Mouse (Mus musculus) lung, postnatal 0 days (tissue): ENCODE measurements around the gene Gcn1l1. TPM values are rescaled to one million over a fixed set of nuclear protein-coding genes. Genes with fewer than 3 reads are reported as not detected.

Experiments
- ATAC-seq: fragments of 200-750 bp; cut with Nextera tagmentation; 2 replicates; pipeline ENCODE4 v1.8.0; 2017; ENCODE audit warnings: moderate library complexity
- DNase-seq: peaks from one replicate; pipeline ENCODE4 v3.0.0-alpha.2; 2016; ENCODE audit warnings: low spot score
- H3K27ac ChIP-seq: fragments of 300-500 bp; sonication (generic); 2 replicates; pipeline ENCODE4 v1.5.1; 2014; ENCODE audit warnings: antibody characterized with exemption, mild to moderate bottlenecking, low read length, mixed read lengths
- H3K27me3 ChIP-seq: fragments of 300-500 bp; sonication (generic); replicated peaks from 2 replicates; pipeline ENCODE4 v1.6.1; 2014; ENCODE audit warnings: low read length, mixed read lengths; ENCODE audit not compliant: insufficient read depth
- H3K36me3 ChIP-seq: fragments of 300-500 bp; sonication (generic); 2 replicates; pipeline ENCODE4 v1.6.1; 2014; ENCODE audit warnings: low read length, mixed read lengths; ENCODE audit not compliant: insufficient read depth
- H3K4me1 ChIP-seq: fragments of 300-500 bp; sonication (generic); 2 replicates; pipeline ENCODE4 v1.6.1; 2014; ENCODE audit warnings: antibody characterized with exemption, low read depth, low read length, mixed read lengths; ENCODE audit not compliant: insufficient read depth
- H3K4me2 ChIP-seq: fragments of 300-500 bp; sonication (generic); replicated peaks from 2 replicates; pipeline ENCODE4 v1.6.1; 2014; ENCODE audit warnings: low read depth, mild to moderate bottlenecking, low read length, moderate library complexity, mixed read lengths
- H3K4me3 ChIP-seq: fragments of 300-500 bp; sonication (generic); 2 replicates; pipeline ENCODE4 v1.5.1; 2014; ENCODE audit warnings: low read depth, low read length
- H3K9ac ChIP-seq: fragments of 300-500 bp; sonication (generic); replicated peaks from 2 replicates; pipeline ENCODE4 v1.6.1; 2014; ENCODE audit warnings: low read depth, mild to moderate bottlenecking
- H3K9me3 ChIP-seq: fragments of 300-500 bp; sonication (generic); 2 replicates; pipeline ENCODE4 v1.6.1; 2016; ENCODE audit warnings: low read length, mixed read lengths
- CTCF ChIP-seq: IDR thresholded peaks from 2 replicates; pipeline ENCODE4 v1.5.1; 2016; ENCODE audit warnings: antibody characterized with exemption, mild to moderate bottlenecking
- EP300 ChIP-seq: IDR thresholded peaks from 2 replicates; pipeline ENCODE4 v1.6.1; 2016; ENCODE audit warnings: antibody characterized with exemption, mild to moderate bottlenecking, control low read depth
- WGBS: fragments of 180-500 bp; shearing (Covaris S2); extraction: QIAGEN DNeasy Blood & Tissue Kit; methylation state at CpG from one replicate; pipeline ENCODE4 v1.1.7; 2014; 5-methylcytosine and 5-hydroxymethylcytosine counted together
- polyA plus RNA-seq: library from polyadenylated mRNA; unstranded; fragments of >200 nt; fragmentation: Nextera tagmentation; extraction: Ambion mirVana; gene quantifications from 2 replicates; pipeline ENCODE4 v1.2.1, GENCODE M21; 2015

Gcn1l1 gene
- polyA plus RNA-seq, 1 experiment from 2014 or later = 13.1 TPM

DNA sequence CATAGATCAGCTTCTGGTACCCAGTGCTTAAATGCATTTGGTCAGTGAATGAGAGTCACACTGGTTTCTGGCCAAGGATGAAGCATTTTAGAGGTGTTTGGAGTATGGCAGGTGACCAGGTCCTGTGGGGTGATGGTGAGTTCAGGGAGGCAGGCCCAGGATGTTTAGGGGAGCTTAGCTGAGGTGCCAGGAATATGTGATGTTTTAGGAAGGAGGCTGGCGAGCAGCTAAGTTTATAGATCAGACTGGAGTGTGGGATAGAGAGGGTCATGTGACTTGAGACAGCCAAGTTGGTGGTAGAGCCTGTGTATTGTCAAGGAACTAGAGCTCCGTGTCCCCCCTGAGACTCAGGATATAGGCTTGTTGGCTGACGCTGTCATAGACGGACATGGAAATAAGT lies 68.0 kb downstream of the Gcn1l1 start:
- TF ChIP-seq CTCF (no peak), EP300 (no peak)
- DNase-seq (no peak), ATAC-seq (no peak)
- Histone ChIP-seq H3K4me1 (peaks cover 13% of the 10 kb centered on the region; the same call in 1 of the 2 replicates), H3K9me3 (no peaks in the 10 kb centered on the region), H3K4me3 (peak overlapping the region; percentile 86), H3K27ac (no peak overlapping the region), H3K27me3 (no peaks in the 10 kb centered on the region), H3K4me2 (peak overlapping the region; percentile 88), H3K36me3 (no peaks in the 10 kb centered on the region), H3K9ac (no peak overlapping the region)
- WGBS = 19% methylated on average over 4 of the region's 4 CpGs

DNA sequence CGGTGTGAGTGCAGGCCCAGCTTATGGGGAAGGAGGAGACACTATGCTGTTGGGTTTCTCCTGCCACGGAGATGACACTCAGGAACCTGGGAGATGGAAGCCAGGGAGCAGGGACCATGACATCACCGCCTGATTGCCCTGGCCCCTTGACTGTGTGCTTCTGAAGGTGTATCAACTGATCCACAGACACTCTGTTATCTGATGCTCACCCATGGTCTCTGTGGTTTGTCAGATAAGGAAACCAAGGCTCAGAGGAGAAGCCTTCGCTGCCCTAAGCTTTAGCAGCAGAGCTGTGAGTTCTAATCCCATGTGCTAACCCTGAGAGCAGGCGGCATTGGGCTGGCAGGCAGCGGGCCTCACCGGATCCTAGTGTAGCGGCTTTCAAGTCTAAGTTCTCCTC lies 69.0 kb downstream of the Gcn1l1 start:
- no peak overlapping the region for H3K27ac ChIP-seq
- WGBS = 82% methylated on average over 8 of the region's 8 CpGs
- no peak overlapping the region for H3K4me2 ChIP-seq
- no peaks in the 10 kb centered on the region for H3K27me3 ChIP-seq
- H3K36me3 ChIP-seq = peaks cover 7% of the 10 kb centered on the region; the same call in 1 of the 2 replicates
- H3K9me3 ChIP-seq = no peaks in the 10 kb centered on the region
- no peak for ATAC-seq
- no peak for DNase-seq
- H3K4me3 ChIP-seq = no peak overlapping the region
- no peak overlapping the region for H3K9ac ChIP-seq
- H3K4me1 ChIP-seq = peaks cover 13% of the 10 kb centered on the region; the same call in 1 of the 2 replicates
- TF ChIP-seq CTCF (no peak), EP300 (no peak)

DNA sequence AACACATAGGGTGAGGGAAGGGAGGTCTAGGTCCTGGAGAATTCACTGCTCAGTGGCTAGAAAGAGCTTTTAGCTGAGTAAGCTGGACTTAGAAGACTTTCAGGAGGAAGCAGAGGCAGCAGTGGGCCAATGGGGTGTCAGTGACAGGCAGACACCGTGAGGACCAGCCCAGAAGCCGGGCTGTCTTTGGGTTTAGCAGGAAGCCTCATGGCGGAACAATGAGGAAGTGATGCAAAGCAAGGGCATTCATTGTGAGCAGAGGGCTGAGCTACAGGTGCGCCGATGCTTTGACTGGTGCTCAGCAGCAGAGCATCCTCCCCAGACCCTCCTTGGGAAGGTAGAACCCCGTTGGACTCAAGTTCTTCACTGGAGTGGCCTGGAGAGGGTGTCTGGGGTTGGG lies 70.5 kb downstream of the Gcn1l1 start:
- Histone ChIP-seq H3K9ac (no peak overlapping the region), H3K27ac (no peak overlapping the region), H3K9me3 (no peaks in the 10 kb centered on the region), H3K4me3 (no peak overlapping the region), H3K36me3 (peaks cover 18% of the 10 kb centered on the region; the same call in 1 of the 2 replicates), H3K4me2 (no peak overlapping the region), H3K4me1 (peaks cover 13% of the 10 kb centered on the region; the same call in 1 of the 2 replicates), H3K27me3 (no peaks in the 10 kb centered on the region)
- peak; percentile 31 for DNase-seq
- TF ChIP-seq EP300 = no peak
- no peak for TF ChIP-seq CTCF
- 51% methylated on average over 6 of the region's 6 CpGs for WGBS
- no peak for ATAC-seq

DNA sequence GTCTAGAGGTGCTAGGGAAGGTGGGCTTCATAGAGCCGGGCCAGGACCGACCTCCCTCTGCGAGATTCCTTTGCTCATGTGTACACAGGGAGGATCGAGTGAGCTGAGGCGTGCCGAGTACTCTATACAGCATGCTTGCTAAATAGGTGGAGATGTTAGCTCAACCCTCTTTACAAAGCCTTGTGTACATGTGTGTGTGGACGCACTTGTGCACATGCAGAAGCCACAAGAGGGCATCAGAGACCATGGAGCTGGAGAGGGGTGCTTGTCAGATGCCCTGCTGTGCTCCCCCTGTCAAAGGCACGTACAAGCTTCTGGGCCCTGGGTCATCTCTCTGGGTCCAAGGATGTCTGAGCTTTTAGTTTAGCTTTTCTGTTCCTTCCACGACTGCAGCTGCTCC lies 79.1 kb downstream of the Gcn1l1 start:
- H3K4me2 ChIP-seq = no peak overlapping the region
- no peaks in the 10 kb centered on the region for H3K4me1 ChIP-seq
- no peaks in the 10 kb centered on the region for H3K27me3 ChIP-seq
- TF ChIP-seq CTCF (peak; percentile 51), EP300 (no peak)
- no peak overlapping the region for H3K4me3 ChIP-seq
- 62% methylated on average over 9 of the region's 9 CpGs for WGBS
- ATAC-seq (peak; percentile 52), DNase-seq (peak; percentile 25)
- peaks cover 26% of the 10 kb centered on the region; the same call in 1 of the 2 replicates for H3K36me3 ChIP-seq
- H3K9ac ChIP-seq = no peak overlapping the region
- H3K27ac ChIP-seq = no peak overlapping the region
- H3K9me3 ChIP-seq = no peaks in the 10 kb centered on the region

DNA sequence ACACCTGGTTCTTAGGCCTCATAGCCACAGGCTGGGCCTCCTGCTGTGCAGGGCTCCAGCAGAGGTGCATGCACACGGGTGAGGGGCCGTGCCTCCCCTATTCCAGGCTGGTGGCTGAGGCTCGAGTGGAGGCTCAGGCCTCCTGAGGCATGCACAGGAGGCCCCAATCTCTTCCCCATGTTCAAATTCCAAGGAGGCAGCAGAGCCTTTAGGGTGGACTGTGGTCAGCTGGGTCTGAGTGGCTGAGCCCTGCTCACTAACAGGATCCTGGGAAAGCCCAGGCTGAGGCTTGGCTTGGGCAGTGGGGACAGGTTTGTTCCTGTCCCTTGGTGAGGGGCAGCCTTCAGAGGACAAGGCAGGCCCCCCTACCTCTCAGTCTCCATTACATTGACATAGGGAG lies 83.8 kb downstream of the Gcn1l1 start:
- H3K4me3 ChIP-seq = no peak overlapping the region
- H3K4me2 ChIP-seq = no peak overlapping the region
- DNase-seq (no peak), ATAC-seq (no peak)
- H3K27ac ChIP-seq = no peak overlapping the region
- 69% methylated on average over 3 of the region's 3 CpGs for WGBS
- peaks cover 8% of the 10 kb centered on the region; the same call in 1 of the 2 replicates for H3K4me1 ChIP-seq
- TF ChIP-seq EP300 (no peak), CTCF (no peak)
- H3K9me3 ChIP-seq = no peaks in the 10 kb centered on the region
- H3K9ac ChIP-seq = no peak overlapping the region
- H3K27me3 ChIP-seq = no peaks in the 10 kb centered on the region
- 0 out of 2 replicates have a peak, but pooled peaks cover 8% of the 10 kb centered on the region for H3K36me3 ChIP-seq

DNA sequence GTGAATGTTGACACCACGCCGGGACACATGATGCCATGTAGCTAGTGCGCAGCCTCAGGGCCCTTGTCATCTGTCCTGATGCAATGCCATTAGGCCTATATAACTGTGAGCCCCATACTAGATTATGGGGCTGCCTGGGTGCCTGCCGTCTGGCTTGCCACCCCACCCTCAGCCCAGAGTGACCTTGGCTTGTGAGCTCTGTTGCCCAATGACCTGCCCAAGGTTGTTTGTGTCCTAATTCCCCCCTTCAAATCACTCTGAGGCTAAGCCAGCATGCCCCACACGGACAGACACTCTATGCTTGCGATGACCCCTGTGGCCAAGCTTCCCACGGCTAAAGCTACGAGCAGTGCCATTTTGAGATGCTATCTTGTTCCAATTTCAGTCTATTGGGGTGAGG lies 84.6 kb downstream of the Gcn1l1 start:
- Histone ChIP-seq H3K9me3 (no peaks in the 10 kb centered on the region), H3K36me3 (0 out of 2 replicates have a peak, but pooled peaks cover 6% of the 10 kb centered on the region), H3K27ac (no peak overlapping the region), H3K4me1 (peaks cover 8% of the 10 kb centered on the region; the same call in 1 of the 2 replicates), H3K4me2 (no peak overlapping the region), H3K9ac (no peak overlapping the region), H3K4me3 (no peak overlapping the region), H3K27me3 (no peaks in the 10 kb centered on the region)
- ATAC-seq = no peak
- no peak for DNase-seq
- TF ChIP-seq CTCF (no peak), EP300 (no peak)
- 84% methylated on average over 8 of the region's 8 CpGs for WGBS

DNA sequence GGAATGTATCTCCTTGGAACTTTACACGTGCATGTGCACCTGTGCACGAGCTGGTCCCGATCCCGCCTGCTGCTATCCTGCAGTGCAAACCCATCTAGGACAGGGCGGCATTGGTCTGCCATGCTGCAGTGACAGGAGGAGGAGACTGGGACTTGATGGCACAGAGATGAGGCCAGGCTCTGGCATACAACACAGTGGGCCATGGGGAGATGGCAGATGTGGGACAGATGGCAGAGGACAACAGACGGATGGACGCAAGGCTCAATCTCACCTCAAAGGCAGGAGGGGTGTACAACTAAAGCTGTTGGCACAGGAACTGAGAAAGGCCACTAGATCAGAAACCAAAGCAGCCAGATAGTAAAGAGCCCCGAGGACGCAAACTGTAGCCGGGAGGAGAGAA lies 85.8 kb downstream of the Gcn1l1 start:
- H3K27me3 ChIP-seq = no peaks in the 10 kb centered on the region
- no peak for DNase-seq
- no peak overlapping the region for H3K4me2 ChIP-seq
- H3K36me3 ChIP-seq = 0 out of 2 replicates have a peak, but pooled peaks cover 5% of the 10 kb centered on the region
- H3K27ac ChIP-seq = no peak overlapping the region
- H3K4me1 ChIP-seq = peaks cover 8% of the 10 kb centered on the region; the same call in 1 of the 2 replicates
- no peak overlapping the region for H3K4me3 ChIP-seq
- no peak overlapping the region for H3K9ac ChIP-seq
- no peaks in the 10 kb centered on the region for H3K9me3 ChIP-seq
- TF ChIP-seq CTCF = no peak
- no peak for TF ChIP-seq EP300
- 87% methylated on average over 10 of the region's 10 CpGs for whole genome bisulfite sequencing
- ATAC-seq = no peak
